Mouse (Mus musculus): ENCODE measurements around the gene Zbtb3. TPM values are rescaled to one million over a fixed set of nuclear protein-coding genes. Genes with fewer than 3 reads are reported as not detected.

Gene Zbtb3
- total RNA-seq, 2 experiments from 2014 or later: 5.5 to 6.0 TPM

DNA sequence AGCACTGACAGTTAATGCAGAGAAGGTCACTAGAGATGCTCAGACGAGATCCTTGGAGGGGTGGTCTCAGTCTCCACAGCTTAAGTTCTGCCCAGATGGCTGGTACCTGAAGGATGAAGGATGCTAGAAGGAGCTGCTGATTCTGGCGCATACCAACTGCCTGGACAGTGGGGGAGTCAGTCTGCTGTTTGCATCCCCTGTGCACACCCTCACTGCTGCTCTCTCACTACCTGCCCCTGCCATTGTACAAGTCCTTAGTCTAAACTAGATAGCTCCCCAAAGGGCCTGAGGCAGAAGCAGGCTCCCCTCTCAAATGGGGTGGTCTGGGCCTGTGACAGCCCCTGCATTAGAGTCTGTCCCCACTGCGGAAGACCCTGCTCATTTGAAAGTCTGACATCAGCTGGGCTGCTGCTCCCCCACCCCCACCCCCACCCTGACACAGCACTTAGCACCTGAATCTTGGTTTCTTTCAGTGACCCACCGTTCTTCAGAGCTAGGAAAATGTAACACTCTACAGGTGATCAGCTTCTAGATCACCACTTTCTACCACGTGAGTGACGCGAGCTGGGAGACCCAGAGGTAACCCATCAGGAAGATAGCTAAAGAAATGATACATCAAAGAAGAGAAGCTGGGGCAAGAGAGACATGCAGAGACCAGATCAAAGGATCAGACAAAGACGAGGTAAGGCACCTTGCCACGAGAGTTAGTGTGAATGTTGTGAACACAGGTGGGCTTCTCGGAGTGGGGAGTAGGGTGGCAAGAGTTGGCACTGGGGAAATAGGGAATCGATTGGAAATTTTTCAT, 37.0 kb downstream of the Zbtb3 start, which contains the start of gene Gng3:
Gene Gng3 (minus strand): TSS at position 92 of the 805 bp plus-strand sequence.
- DNase-seq (ENCODE audit: low spot score in 2 of 2): peak; percentile 80 to 86

GRCm38 (mm10) chr19:8839908-8840791, 37.8 kb downstream of the Zbtb3 start:
- peak; percentile 64 to 77 for DNase-seq (ENCODE audit: low spot score in 2 of 2)

GRCm38 (mm10) chr19:8841012-8841411, 38.7 kb downstream of the Zbtb3 start:
- DNase-seq (ENCODE audit: low spot score in 2 of 2): no peak

DNA sequence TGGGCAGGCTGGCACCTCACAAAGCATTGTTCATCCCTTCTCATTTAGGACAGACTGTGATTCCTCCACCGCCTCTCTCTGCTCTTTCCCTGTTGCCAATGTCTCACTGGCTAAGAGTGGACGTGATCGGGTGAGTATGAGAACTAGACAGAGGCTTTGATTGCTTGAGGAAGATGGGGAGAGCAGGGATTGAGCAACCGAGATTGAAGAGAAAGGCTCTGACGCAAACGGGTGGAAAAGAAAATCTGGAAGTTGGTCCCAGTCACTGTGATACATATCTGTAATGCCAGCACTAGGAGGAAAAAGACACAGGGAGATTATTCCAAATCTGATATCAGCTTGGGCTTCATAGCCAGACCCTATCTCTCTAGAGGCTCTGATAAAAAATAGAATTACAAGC, 40.6 kb downstream of the Zbtb3 start:
- no peak for DNase-seq (ENCODE audit: low spot score in 2 of 2)

- peak; percentile 76 to 88 for DNase-seq (ENCODE audit: low spot score in 2 of 2)
Observed at GRCm38 (mm10) chr19:8844371-8845129, 42.2 kb downstream of the Zbtb3 start.

GRCm38 (mm10) chr19:8848356-8848755, 46.0 kb downstream of the Zbtb3 start:
- DNase-seq (ENCODE audit: low spot score in 2 of 2): no peak

GRCm38 (mm10) chr19:8850402-8850901, 48.1 kb downstream of the Zbtb3 start, which contains the start of gene Lrrn4cl:
TSS of gene Lrrn4cl (plus strand) at chr19:8850768.
- DNase-seq (ENCODE audit: low spot score in 2 of 2): no peak

- no peak for DNase-seq (ENCODE audit: low spot score in 2 of 2)
Observed at GRCm38 (mm10) chr19:8851639-8852038, 49.3 kb downstream of the Zbtb3 start.

DNA sequence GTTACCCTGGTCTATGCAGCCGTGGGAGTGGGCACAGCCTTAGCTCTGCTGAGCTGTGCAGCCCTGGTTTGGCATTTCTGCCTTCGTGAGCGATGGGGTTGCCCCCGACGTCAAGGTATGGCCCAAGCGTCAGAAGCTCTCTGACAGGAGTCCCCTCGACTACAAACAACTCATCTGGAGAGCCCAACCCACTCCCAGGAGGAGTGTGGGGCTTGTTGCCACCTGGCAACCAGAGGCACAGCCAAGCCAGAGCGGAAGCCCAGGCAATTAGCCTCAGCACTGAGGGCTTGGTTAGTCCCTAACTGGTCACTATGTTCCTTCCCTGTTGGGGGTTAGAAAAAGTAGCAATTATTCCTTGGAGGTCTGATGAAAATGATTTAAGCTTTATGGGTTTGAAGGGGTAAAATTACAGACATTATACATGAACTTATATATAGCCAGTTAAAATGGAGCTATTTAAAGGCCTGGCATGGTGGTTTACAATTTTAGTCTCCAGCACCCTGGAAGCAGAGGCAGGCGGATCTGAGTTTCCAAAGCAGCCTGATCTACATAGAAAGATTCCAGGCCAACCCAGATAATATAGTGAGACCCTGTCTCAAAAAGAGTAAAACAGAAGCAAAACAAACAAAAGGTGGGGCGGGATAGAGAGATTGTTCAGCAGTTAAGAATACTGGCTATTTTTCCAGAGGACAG, 50.0 kb downstream of the Zbtb3 start:
- DNase-seq (ENCODE audit: low spot score in 2 of 2): peak in 1 of 2 experiments; percentile 23

DNA sequence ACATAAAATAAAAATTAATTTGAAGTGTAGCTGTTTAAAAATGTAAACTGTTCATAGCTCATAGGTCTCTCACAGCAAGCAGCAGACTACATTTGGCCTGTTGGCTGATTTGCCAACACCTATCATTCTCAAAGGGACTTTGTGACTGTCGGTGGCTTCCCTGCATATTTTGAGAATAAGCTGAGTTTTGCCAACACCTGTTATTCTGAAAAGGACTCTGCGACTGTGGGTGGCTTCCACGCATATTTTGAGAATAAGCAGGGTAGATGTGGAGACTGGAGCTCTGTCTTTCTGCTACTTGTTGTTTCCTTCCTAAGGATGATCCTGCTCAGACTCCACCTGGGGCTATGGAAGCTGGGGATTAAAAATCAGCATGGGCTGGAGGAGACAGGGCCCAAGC, 50.8 kb downstream of the Zbtb3 start:
- peak in 1 of 2 experiments; percentile 21 for DNase-seq (ENCODE audit: low spot score in 2 of 2)

Other genes with a start within 250 kb of the Zbtb3 start
- gene Slc22a8, start 211.3 kb upstream of the Zbtb3 start, total RNA-seq (2021): 10 to 100 TPM; 11.9 to 14.0 TPM
- gene Slc22a6, start 184.5 kb upstream of the Zbtb3 start, total RNA-seq (2021): 1 to 10 TPM; 9.1 to 9.4 TPM
- 100 to 1,000 TPM; 141 to 144 TPM for gene Chrm1, start 138.8 kb upstream of the Zbtb3 start, total RNA-seq (2021)
- 100 to 1,000 TPM; 148 to 152 TPM for gene Slc3a2, start 79.2 kb upstream of the Zbtb3 start, total RNA-seq (2021)
- 10 to 100 TPM; 46.9 to 50.5 TPM for gene Wdr74, start 66.7 kb upstream of the Zbtb3 start, total RNA-seq (2021)
- gene 1700092M07Rik, start 61.8 kb upstream of the Zbtb3 start, total RNA-seq (2021): 1 to 10 TPM in 1 of 2 experiments, under 1 TPM in 1; 0.94 to 1.5 TPM
- gene Stx5a, start 61.1 kb upstream of the Zbtb3 start, total RNA-seq (2021): 10 to 100 TPM; 70.1 to 72.7 TPM
- gene Nxf1, start 45.5 kb upstream of the Zbtb3 start, total RNA-seq (2021): 10 to 100 TPM; 78.1 to 88.5 TPM
- 10 to 100 TPM; 57.3 to 63.7 TPM for gene Tmem223, start 31.6 kb upstream of the Zbtb3 start, total RNA-seq (2021)
- 1 to 10 TPM; 7.6 to 7.8 TPM for gene Tmem179b, start 28.1 kb upstream of the Zbtb3 start, total RNA-seq (2021)
- gene Taf6l, start 16.1 kb upstream of the Zbtb3 start, total RNA-seq (2021): 10 to 100 TPM; 13.7 to 15.9 TPM
- 100 to 1,000 TPM; 106 to 107 TPM for gene Polr2g, start 4.0 kb upstream of the Zbtb3 start, total RNA-seq (2021)
- 10 to 100 TPM; 38.7 to 42.4 TPM for gene Ttc9c, start 16.8 kb downstream of the Zbtb3 start, total RNA-seq (2021)
- 100 to 1,000 TPM; 123 to 127 TPM for gene Hnrnpul2, start 17.5 kb downstream of the Zbtb3 start, total RNA-seq (2021)
- 1 to 10 TPM in 1 of 2 experiments, not detected in 1; 2.3 TPM for gene AC129217.1, start 27.2 kb downstream of the Zbtb3 start, total RNA-seq (2021)
- gene Bscl2, start 34.9 kb downstream of the Zbtb3 start, total RNA-seq (2021): 100 to 1,000 TPM in 1 of 2 experiments, 10 to 100 TPM in 1; 98.1 to 112 TPM
- gene Gng3, start 36.6 kb downstream of the Zbtb3 start, total RNA-seq (2021): 100 to 1,000 TPM; 181 to 184 TPM
- 1 to 10 TPM; 1.2 to 1.7 TPM for gene Lrrn4cl, start 48.2 kb downstream of the Zbtb3 start, total RNA-seq (2021)
- gene Ubxn1, start 68.9 kb downstream of the Zbtb3 start, total RNA-seq (2021): 10 to 100 TPM; 91.4 to 96.7 TPM
- 10 to 100 TPM; 29.7 to 37.1 TPM for gene Uqcc3, start 78.4 kb downstream of the Zbtb3 start, total RNA-seq (2021)
- gene Lbhd1, start 81.2 kb downstream of the Zbtb3 start, total RNA-seq (2021): 1 to 10 TPM; 8.2 TPM
- gene Gm49403, start 81.4 kb downstream of the Zbtb3 start, total RNA-seq (2021): not detected
- gene 1810009A15Rik, start 86.3 kb downstream of the Zbtb3 start, total RNA-seq (2021): 10 to 100 TPM; 20.2 to 23.0 TPM
- 1 to 10 TPM; 2.1 to 3.8 TPM for gene Gm49416, start 86.4 kb downstream of the Zbtb3 start, total RNA-seq (2021)
- 10 to 100 TPM; 23.9 to 24.6 TPM for gene Ints5, start 90.5 kb downstream of the Zbtb3 start, total RNA-seq (2021)
- gene Ganab, start 95.5 kb downstream of the Zbtb3 start, total RNA-seq (2021): 10 to 100 TPM; 93.2 to 93.8 TPM
- gene B3gat3, start 117.8 kb downstream of the Zbtb3 start, total RNA-seq (2021): 100 to 1,000 TPM; 188 to 189 TPM
- 1 to 10 TPM; 6.4 to 7.6 TPM for gene Rom1, start 126.8 kb downstream of the Zbtb3 start, total RNA-seq (2021)
- gene Eml3, start 127.0 kb downstream of the Zbtb3 start, total RNA-seq (2021): 10 to 100 TPM in 1 of 2 experiments, 1 to 10 TPM in 1; 9.0 to 11.5 TPM
- 10 to 100 TPM; 49.6 to 49.8 TPM for gene Mta2, start 139.3 kb downstream of the Zbtb3 start, total RNA-seq (2021)
- 10 to 100 TPM; 22.5 to 23.7 TPM for gene Tut1, start 151.3 kb downstream of the Zbtb3 start, total RNA-seq (2021)
- 100 to 1,000 TPM; 251 to 256 TPM for gene Eef1g, start 164.5 kb downstream of the Zbtb3 start, total RNA-seq (2021)
- gene Ahnak, start 186.7 kb downstream of the Zbtb3 start, total RNA-seq (2021): 10 to 100 TPM; 18.6 to 23.5 TPM

Measured in left cerebral cortex, adult 18-20 months (tissue).